Mouse (Mus musculus): ENCODE results near the gene Tcea3.

Gene Tcea3

GRCm38 (mm10) chr4:136282621-136283480, 35.3 kb downstream of the Tcea3 start:
- no peak for DNase-seq (ENCODE audit: low read depth)

DNA sequence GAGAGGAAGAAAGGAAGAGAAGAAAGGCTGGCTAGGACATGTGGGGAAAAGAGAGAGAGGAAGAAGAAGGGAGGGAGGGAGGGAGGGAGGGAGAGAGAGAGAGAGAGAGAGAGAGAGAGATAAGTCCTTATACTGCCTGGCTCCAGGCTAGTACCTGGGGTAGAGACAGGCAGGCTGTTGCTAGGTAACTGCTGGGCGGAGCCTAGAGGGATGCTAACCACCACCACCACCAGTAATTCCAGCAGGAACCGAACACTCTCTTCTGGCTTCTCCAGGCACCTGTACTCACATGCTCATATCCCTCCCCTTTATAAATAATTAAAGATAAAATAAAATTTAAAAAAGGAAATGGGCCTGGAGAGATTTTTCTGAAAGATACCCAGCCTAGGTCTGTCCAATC, 36.3 kb downstream of the Tcea3 start:
- DNase-seq (ENCODE audit: low read depth), result no peak

DNA sequence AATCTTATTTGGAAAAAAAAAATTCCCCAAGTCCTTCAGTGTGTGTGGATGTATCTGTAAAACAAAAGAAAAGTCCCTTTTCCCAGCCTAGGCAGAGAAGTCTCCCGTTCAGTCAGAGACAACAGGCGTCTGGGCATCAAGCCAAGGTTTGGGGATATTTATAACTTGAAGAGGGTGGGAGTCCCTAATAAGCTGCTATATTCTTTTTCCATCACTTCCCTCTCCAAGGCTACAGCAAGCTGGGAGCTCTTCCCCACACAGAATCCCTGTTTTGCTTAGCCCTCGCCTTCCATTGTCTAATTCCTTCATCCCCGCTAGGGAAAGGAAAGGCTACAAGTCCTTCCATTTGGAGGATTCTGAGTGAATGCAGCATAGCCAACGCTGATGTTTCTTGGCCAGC, 36.9 kb downstream of the Tcea3 start, which contains the start of gene Zfp46:
TSS of gene Zfp46 (plus strand) at position 229 of the 400 bp plus-strand sequence.
- no peak for DNase-seq (ENCODE audit: low read depth)

DNA sequence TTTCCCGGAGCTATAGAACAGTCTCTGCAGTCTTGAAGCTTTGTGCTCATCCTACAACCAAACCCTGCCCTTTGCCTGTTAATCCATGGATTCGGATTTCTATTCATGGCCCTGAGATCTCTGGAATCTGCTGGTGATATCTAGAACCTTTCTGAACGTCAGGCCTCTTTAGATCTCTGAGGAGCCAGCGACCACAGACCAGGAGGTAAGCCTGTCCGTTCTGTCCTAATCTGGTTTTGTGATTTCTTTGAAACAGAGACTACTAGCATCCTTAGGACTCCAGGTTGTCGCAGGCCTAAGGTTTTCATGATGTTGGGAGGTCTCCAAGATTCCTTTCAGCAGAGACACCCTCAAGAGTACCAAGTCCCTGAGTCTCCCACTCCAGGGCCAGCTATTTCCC, 37.4 kb downstream of the Tcea3 start:
- no peak for DNase-seq (ENCODE audit: low read depth)

- peak; percentile 81 for DNase-seq (ENCODE audit: low read depth)
Measured at GRCm38 (mm10) chr4:136285348-136285810, 37.9 kb downstream of the Tcea3 start.

GRCm38 (mm10) chr4:136285811-136286371, 38.4 kb downstream of the Tcea3 start:
- peak; percentile 92 for DNase-seq (ENCODE audit: low read depth)

- DNase-seq (ENCODE audit: low read depth), result no peak
Measured at GRCm38 (mm10) chr4:136289918-136290780, 42.6 kb downstream of the Tcea3 start.

DNA sequence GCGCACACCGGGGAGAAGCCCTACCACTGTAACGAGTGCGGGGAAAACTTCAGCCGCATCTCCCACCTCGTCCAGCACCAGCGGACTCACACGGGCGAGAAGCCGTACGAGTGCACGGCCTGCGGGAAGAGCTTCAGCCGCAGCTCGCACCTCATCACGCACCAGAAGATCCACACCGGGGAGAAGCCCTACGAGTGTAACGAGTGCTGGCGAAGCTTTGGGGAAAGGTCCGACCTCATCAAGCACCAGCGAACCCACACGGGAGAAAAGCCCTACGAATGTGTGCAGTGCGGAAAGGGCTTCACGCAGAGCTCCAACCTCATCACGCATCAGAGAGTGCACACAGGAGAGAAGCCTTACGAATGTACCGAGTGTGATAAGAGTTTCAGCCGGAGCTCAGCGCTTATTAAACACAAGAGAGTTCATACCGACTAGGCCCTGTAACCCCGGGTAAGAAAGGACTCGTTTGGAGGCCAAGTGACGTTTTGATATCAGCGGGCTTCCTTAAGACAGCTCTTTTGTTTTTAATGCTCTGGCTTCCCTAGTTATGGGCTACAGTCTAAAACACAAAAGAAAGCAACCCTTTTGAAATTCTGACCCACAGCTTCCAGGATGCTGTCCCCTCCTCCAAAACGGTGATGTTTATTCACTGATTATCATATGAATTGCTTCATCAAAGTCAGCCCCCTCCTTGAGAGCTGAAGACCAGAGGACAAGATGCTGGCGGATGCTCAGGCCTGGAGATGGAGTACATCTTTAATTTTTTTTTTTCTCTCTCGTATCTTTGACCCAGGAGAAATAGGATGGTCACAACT, 43.5 kb downstream of the Tcea3 start:
- DNase-seq (ENCODE audit: low read depth), result no peak

GRCm38 (mm10) chr4:136291692-136292091, 44.2 kb downstream of the Tcea3 start:
- no peak for DNase-seq (ENCODE audit: low read depth)

DNA sequence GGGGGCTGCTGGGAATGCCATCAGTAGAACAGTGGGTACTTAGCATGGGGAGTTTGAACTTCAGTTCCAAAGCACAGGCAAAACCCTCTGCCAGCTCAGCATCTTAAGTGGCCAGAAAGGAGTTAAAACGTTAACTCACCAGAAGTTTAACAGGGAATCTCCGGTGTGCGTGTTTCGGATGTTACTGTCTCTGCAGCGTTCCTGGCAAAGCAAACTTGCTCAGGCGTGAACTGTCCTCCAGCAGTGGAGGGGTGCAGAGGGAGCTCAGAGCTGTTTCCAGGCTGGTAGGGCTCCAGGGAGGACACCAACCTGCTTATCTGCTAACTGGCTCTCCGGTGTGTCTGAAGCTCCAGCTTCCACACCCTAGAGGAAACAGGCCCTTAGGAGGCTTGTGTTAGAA, 48.4 kb downstream of the Tcea3 start:
- DNase-seq (ENCODE audit: low read depth), result no peak

GRCm38 (mm10) chr4:136302462-136302861, 54.9 kb downstream of the Tcea3 start:
- DNase-seq (ENCODE audit: low read depth), result no peak

DNA sequence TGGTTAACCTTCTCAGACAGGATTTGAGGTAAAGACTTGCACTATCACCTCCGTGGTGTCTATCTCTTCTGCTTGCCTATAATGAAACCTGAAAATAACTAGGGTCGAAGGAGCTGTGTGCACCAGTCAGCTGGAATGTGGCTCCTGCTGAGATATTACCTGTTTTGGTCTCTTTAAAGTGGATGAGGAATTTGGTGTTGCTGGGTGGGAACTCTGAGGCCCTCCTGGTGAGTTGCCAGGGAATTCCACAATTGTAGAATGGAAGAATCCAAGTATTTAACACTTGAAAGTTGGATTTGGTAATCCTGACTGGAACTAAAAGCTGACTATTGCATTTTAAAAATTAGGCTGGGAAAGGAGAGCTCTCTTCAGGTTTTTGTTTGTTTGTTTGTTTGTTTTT, 56.7 kb downstream of the Tcea3 start:
- DNase-seq (ENCODE audit: low read depth), result no peak

GRCm38 (mm10) chr4:136308355-136308754, 60.8 kb downstream of the Tcea3 start:
- no peak for DNase-seq (ENCODE audit: low read depth)

GRCm38 (mm10) chr4:136309780-136310179, 62.3 kb downstream of the Tcea3 start:
- peak; percentile 68 for DNase-seq (ENCODE audit: low read depth)

GRCm38 (mm10) chr4:136310229-136311041, 62.9 kb downstream of the Tcea3 start, which contains the start of gene Hnrnpr:
TSS of gene Hnrnpr (plus strand) at chr4:136310942.
- peak; percentile 96 for DNase-seq (ENCODE audit: low read depth)

DNA sequence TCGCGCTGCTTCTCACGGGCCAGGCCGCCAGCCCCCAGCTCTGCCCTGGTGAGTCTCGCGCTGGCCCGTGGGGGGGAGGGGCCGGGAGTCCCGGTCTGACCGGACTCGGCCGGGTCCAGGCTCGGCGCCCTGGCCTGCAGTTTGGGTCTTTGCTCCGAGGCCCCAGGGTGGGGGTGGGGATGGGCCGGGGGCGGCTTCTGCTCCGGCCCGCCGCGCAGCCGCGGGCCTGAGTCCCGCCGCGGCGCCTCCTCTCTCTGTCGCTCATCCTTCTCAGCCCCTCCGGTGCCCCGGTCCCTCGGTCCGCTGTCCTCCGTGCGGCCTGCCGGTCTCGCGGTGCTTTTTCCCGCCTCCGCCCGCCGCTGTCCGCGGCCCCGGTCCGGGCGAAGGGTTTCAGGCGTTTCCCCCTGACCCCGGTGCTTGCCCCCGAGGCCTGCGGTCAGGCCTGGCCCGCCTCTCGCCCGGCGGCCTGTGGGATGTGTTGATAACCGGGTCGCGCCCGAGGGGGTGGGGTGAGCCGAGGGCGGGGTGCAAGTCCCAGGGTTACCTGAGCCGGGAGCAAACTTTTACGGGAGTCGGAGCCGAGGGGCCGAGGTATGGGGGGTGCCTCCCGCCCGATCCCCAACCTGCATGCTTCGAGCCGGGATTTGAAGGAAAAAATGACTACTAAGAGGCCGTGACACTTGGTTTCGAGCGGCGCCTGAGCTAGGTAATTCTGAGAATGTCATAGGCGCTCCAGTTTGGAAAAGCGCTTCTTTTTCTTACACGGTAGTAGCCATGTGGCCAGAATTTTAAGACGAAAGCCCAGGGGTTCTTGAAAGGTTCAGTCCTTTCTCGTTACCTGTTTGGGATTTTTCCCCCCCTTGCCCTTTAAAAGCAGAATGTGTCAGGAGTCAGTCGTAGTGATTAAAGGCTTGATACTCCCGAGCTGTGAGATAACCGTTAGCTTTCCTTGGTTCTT, 63.8 kb downstream of the Tcea3 start:
- DNase-seq (ENCODE audit: low read depth), result peak; percentile 30

- no peak for DNase-seq (ENCODE audit: low read depth)
Measured at GRCm38 (mm10) chr4:136312616-136313015, 65.1 kb downstream of the Tcea3 start.

DNA sequence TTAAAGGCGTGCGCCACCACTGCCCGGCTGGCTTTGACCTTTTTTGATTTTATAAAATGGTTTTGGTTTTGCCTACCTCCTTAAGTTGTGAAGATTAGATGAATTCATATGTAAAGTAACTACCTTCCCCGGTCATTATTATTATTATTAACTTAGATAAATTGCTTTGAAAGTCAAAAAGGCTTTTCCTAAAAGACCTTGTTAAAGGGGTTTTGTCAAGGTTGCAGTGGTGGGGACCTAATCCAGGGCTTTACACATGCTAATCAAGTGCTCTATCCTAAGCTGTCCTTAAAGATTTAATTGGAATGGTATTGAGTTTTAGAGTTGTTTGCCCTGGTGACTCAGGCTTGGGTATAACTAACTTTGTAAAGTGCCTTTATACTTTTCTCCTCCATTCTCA, 70.1 kb downstream of the Tcea3 start:
- DNase-seq (ENCODE audit: low read depth), result no peak

DNA sequence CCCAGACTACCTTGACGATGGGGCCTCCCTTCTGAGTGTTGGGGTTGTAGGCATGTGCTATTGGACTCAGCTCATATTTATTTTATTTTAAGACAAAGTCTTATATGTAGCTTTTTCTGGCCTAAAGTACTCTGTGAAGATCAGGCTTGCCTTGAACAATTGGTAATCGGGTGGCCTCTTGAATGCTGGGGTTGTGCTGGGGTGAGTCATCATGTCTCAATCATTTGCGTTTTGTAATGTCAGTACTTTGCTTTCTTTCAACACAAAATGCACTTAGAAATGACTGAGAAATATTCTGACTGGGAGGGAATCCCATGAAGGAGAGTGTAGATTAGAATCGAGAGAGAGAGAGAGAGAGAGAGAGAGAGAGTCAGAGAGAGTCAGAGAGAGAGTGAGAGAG, 72.5 kb downstream of the Tcea3 start:
- DNase-seq (ENCODE audit: low read depth), result no peak

Measured in c-Kit-positive CD71-negative TER-119-negative erythroid progenitor cells, embryonic 14.5 days (primary cell).